Mouse (Mus musculus) heart, embryonic 10.5 days (tissue): ENCODE measurements around the gene Ssu2. TPM values are rescaled to one million over a fixed set of nuclear protein-coding genes. Genes with fewer than 3 reads are reported as not detected.

ENCODE experiments used
- DNase-seq: peaks from one replicate; pipeline ENCODE4 v3.0.0-alpha.2; 2017; ENCODE audit warnings: low spot score
- H3K27ac ChIP-seq: fragments of 300-500 bp; sonication (generic); 2 replicates; pipeline ENCODE4 v1.5.1; 2016; ENCODE audit warnings: mild to moderate bottlenecking
- H3K27me3 ChIP-seq: fragments of 300-500 bp; sonication (generic); 2 replicates; pipeline ENCODE4 v1.6.1; 2016; ENCODE audit warnings: mild to moderate bottlenecking; ENCODE audit not compliant: poor library complexity, insufficient read depth, severe bottlenecking
- H3K36me3 ChIP-seq: fragments of 300-500 bp; sonication (generic); 2 replicates; pipeline ENCODE4 v1.6.1; 2016; ENCODE audit warnings: mild to moderate bottlenecking, moderate library complexity
- H3K4me1 ChIP-seq: fragments of 300-500 bp; sonication (generic); 2 replicates; pipeline ENCODE4 v1.6.1; 2016; ENCODE audit warnings: mild to moderate bottlenecking
- H3K4me3 ChIP-seq: fragments of 300-500 bp; sonication (generic); 2 replicates; pipeline ENCODE4 v1.5.1; 2016; ENCODE audit warnings: mild to moderate bottlenecking, moderate library complexity
- H3K9me3 ChIP-seq: fragments of 300-500 bp; sonication (generic); 2 replicates; pipeline ENCODE4 v1.6.1; 2016; ENCODE audit warnings: mild to moderate bottlenecking, moderate library complexity
- WGBS: fragments of 180-500 bp; shearing (Covaris S2); methylation state at CpG from one replicate; pipeline ENCODE4 v1.1.7; 2016; 5-methylcytosine and 5-hydroxymethylcytosine counted together
- polyA plus RNA-seq: library from polyadenylated mRNA; unstranded; fragments of >200 nt; fragmentation: Nextera tagmentation; extraction: Ambion mirVana; gene quantifications from 2 replicates; pipeline ENCODE4 v1.2.1, GENCODE M21; 2016

Gene Ssu2
- polyA plus RNA-seq, 1 experiment from 2014 or later: 0.49 TPM

DNA sequence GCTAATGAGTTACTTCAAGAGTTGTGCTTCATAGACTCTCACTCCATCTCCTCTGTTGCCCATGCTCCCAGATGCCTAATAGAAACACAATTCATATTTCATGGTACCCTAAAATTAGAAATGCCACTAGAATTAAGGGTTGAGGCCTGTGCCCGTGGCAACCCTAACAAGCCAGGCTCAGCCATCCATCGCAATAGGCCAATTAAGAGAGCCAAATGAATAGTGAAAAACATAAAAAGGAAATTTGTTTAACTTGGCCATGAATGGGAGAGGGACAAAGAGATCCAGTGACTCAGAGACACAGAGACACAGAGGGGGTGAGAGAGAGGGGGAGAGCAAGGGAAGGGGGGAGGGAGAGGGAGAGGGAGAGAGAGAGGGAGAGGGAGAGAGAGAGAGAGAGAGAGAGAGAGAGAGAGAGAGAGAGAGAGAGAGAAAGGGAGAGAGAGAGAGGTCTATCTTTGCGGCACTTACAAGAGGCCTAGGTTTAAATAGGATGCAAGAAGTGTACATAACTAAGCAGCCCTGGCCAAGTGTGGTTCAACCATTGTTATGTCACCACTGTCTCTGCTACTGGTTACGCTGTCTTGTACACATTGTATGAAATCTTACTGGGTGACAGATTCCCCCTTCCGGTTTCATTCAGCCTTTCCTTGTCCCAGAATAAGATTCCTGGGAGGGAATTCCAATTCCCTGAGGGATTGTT lies 57.2 kb downstream of the Ssu2 start:
- no peak for DNase-seq
- no peaks in the 10 kb centered on the region for H3K36me3 ChIP-seq
- H3K27ac ChIP-seq: no peak overlapping the region
- no peaks in the 10 kb centered on the region for H3K27me3 ChIP-seq
- 86% methylated on average over 5 of the region's 5 CpGs for WGBS
- no peaks in the 10 kb centered on the region for H3K4me1 ChIP-seq
- H3K4me3 ChIP-seq: no peak overlapping the region
- no peaks in the 10 kb centered on the region for H3K9me3 ChIP-seq

GRCm38 (mm10) chr6:112327793-112328192 lies 60.0 kb downstream of the Ssu2 start:
- H3K27ac ChIP-seq: no peak overlapping the region

DNA sequence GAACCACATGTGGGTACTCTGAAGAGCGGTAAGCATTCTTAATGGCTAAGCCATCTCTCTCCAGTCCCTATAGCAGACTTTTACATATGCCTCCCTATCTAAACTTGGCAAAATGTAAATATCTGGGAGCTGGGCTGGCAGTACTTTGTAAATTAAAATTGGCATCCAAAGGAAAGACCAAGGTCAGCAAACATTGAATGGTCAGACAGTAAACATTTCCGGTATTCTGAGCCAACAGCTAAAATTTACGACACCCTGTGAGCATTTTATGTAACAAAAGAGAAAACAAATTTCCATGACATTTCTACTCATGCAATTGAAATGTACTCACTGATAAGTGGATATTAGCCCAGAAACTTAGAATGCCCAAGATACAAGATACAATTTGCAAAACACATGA lies 62.6 kb downstream of the Ssu2 start:
- Histone ChIP-seq H3K27ac (no peak overlapping the region), H3K9me3 (no peaks in the 10 kb centered on the region), H3K27me3 (no peaks in the 10 kb centered on the region), H3K4me1 (no peaks in the 10 kb centered on the region), H3K36me3 (no peaks in the 10 kb centered on the region), H3K4me3 (no peak overlapping the region)
- 97% methylated on average over 3 of the region's 3 CpGs for WGBS
- no peak for DNase-seq

More at GRCm38 (mm10) chr6:112327793-112328192, 60.0 kb downstream of the Ssu2 start:
- H3K36me3 ChIP-seq: no peaks in the 10 kb centered on the region
- H3K4me1 ChIP-seq: no peaks in the 10 kb centered on the region
- no peaks in the 10 kb centered on the region for H3K9me3 ChIP-seq
- no peak for DNase-seq
- H3K27me3 ChIP-seq: no peaks in the 10 kb centered on the region
- no peak overlapping the region for H3K4me3 ChIP-seq
- 72% methylated on average over 5 of the region's 5 CpGs for WGBS

DNA sequence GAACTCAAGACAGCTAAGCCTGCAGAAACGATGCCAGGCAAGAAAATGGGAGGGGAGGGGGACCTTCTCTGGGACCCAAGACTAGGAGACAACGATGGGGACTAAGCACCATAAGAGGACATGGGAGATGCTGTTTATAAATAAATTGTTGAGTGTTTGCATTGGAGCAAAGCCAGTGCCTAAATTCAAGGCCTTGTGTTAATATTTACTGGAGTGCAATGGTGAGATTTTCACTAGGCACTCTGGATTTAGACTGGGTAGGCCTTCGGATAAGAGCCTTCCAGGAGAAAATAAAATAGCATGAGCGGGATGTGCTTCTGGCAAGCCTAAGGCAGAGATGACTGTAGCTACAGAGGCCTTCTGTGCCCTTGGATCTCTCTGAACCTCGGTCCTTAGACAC lies 64.9 kb downstream of the Ssu2 start:
- no peak for DNase-seq
- 79% methylated on average over 5 of the region's 5 CpGs for WGBS
- H3K27me3 ChIP-seq: no peaks in the 10 kb centered on the region

DNA sequence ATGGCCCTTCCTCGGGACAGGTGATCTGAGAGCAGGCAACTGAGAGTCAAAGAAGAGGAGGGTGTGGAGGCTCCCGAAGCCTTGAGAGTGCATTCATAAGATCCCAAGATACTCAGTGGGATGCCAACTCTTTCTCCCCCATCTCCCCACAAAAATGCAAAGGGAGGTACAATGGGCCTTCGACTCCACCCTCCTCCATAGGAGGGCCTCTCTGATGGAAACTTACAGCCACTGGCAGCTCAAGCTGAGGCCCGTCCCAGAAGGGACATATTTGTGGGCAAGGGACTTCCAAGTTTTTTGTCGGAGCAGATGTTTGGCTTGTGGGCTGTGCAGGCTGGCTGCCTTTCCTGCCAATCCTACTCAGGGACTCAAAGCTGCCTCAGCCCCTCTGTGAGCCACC lies 67.1 kb downstream of the Ssu2 start:
- H3K9me3 ChIP-seq: no peaks in the 10 kb centered on the region
- H3K4me1 ChIP-seq: no peaks in the 10 kb centered on the region
- no peak overlapping the region for H3K27ac ChIP-seq
- H3K27me3 ChIP-seq: no peaks in the 10 kb centered on the region
- H3K4me3 ChIP-seq: no peak overlapping the region
- H3K36me3 ChIP-seq: peaks cover 9% of the 10 kb centered on the region; the same call in 1 of the 2 replicates
- 58% methylated on average over 5 of the region's 5 CpGs for WGBS
- DNase-seq: no peak

More for the DNA sequence above, 64.9 kb downstream of the Ssu2 start:
- Histone ChIP-seq H3K4me3 (no peak overlapping the region), H3K4me1 (no peaks in the 10 kb centered on the region), H3K9me3 (no peaks in the 10 kb centered on the region), H3K27ac (no peak overlapping the region), H3K36me3 (no peaks in the 10 kb centered on the region)

DNA sequence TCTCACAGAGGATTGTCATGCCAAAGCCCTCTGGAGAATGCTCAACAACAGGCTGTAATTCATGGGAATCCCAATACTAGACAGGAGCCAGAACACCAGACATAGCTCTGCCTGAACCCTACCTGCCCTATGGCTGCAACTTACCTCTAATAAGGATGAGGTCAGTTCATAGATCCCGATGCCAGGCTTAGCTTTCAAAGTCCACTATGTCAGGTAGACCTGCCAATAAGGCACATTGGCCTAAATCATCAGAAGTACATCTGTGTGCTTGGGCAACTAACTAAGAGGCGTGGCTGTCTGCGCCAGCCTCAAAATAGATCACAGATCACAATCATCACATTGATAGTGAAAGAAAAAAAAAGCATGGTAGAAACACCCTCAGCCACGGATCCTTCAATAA lies 68.4 kb downstream of the Ssu2 start:
- WGBS: 86% methylated on average over 4 of the region's 4 CpGs
- H3K36me3 ChIP-seq: peaks cover 12% of the 10 kb centered on the region; the same call in 1 of the 2 replicates

GRCm38 (mm10) chr6:112311385-112311784 lies 76.4 kb downstream of the Ssu2 start:
- no peaks in the 10 kb centered on the region for H3K27me3 ChIP-seq
- H3K36me3 ChIP-seq: peaks cover 10% of the 10 kb centered on the region; the same call in 1 of the 2 replicates
- DNase-seq: no peak
- H3K4me3 ChIP-seq: no peak overlapping the region
- H3K4me1 ChIP-seq: 0 out of 2 replicates have a peak, but pooled peaks cover 7% of the 10 kb centered on the region
- no peaks in the 10 kb centered on the region for H3K9me3 ChIP-seq
- WGBS: 49% methylated on average over 4 of the region's 4 CpGs
- H3K27ac ChIP-seq: no peak overlapping the region

More for the DNA sequence above, 68.4 kb downstream of the Ssu2 start:
- Histone ChIP-seq H3K4me1 (no peaks in the 10 kb centered on the region), H3K9me3 (no peaks in the 10 kb centered on the region), H3K27me3 (no peaks in the 10 kb centered on the region), H3K4me3 (no peak overlapping the region), H3K27ac (no peak overlapping the region)
- DNase-seq: no peak

DNA sequence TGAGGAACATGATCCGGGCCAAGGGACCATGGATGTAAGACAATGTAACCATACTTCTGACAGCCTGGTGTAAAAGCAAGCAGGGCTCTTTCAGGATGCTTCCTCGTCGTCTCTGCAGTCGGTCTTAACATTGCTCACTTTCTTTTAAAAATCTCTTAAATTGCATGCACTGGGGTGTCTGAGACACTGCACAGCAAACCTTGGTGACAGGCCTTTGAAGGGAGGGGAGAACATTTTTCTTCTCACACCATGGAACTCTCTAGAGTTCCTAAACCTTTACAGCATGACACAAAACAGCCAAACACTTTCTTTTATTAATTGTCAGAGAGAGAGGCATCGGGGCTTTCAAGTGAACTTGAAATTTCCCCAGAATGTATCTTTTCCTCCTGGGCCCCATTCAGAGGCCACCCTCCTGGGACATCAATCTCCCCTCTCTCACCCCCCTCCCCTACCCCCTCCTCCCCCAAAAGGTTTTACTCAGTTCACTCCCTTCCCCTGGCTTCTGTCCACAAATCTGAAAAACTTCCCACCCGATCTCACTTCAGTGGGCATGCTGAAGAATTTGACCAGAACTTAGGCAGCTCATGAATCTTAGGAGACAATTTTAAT lies 78.4 kb downstream of the Ssu2 start:
- H3K27ac ChIP-seq: no peak overlapping the region

More for the DNA sequence above, 78.4 kb downstream of the Ssu2 start:
- Histone ChIP-seq H3K27me3 (no peaks in the 10 kb centered on the region), H3K4me3 (no peak overlapping the region), H3K4me1 (peaks cover 14% of the 10 kb centered on the region), H3K9me3 (no peaks in the 10 kb centered on the region), H3K36me3 (no peaks in the 10 kb centered on the region; the same call in 1 of the 2 replicates)
- no peak for DNase-seq
- WGBS: 57% methylated on average over 6 of the region's 6 CpGs

Other genes starting within 250 kb of the Ssu2 start
- gene Lmcd1, start 114.3 kb downstream of the Ssu2 start, polyA plus RNA-seq: 12.8 and 30.3 TPM in 2 replicates
- 27.8 and 64.0 TPM in 2 replicates for gene Cav3, start 71.5 kb upstream of the Ssu2 start, polyA plus RNA-seq
- 0.08 and 0.17 TPM in 2 replicates for gene Oxtr, start 101.9 kb upstream of the Ssu2 start, polyA plus RNA-seq